Mouse (Mus musculus) kidney, postnatal 0 days (tissue): ENCODE measurements around the gene Kif6. TPM values are rescaled to one million over a fixed set of nuclear protein-coding genes. Genes with fewer than 3 reads are reported as not detected.
A peak's percentile ranks its signal among the peaks of the same experiment; 100 is the strongest.

Experiments
- ATAC-seq: fragments of 200-750 bp; cut with Nextera tagmentation; replicated peaks from 2 replicates; pipeline ENCODE4 v1.8.0; 2017; ENCODE audit warnings: low read depth, moderate number of reproducible peaks, moderate TSS enrichment, moderate library complexity; ENCODE audit not compliant: low FRiP score
- DNase-seq: peaks from one replicate; pipeline ENCODE4 v3.0.0-alpha.2; 2016; ENCODE audit warnings: low spot score
- H3K27ac ChIP-seq: fragments of 300-500 bp; sonication (generic); 2 replicates; pipeline ENCODE4 v1.5.1; 2014; ENCODE audit warnings: mild to moderate bottlenecking
- H3K27me3 ChIP-seq: fragments of 300-500 bp; sonication (generic); 2 replicates; pipeline ENCODE4 v1.6.1; 2014; ENCODE audit warnings: low read length, mixed read lengths; ENCODE audit not compliant: insufficient read depth
- H3K36me3 ChIP-seq: fragments of 300-500 bp; sonication (generic); 2 replicates; pipeline ENCODE4 v1.6.1; 2014; ENCODE audit warnings: low read length, mixed read lengths; ENCODE audit not compliant: insufficient read depth
- H3K4me1 ChIP-seq: fragments of 300-500 bp; sonication (generic); replicated peaks from 2 replicates; pipeline ENCODE4 v1.6.1; 2014; ENCODE audit warnings: antibody characterized with exemption, low read length, mixed read lengths; ENCODE audit not compliant: insufficient read depth
- H3K4me2 ChIP-seq: fragments of 300-500 bp; sonication (generic); 2 replicates; pipeline ENCODE4 v1.6.1; 2014; ENCODE audit warnings: mild to moderate bottlenecking, low read length, moderate library complexity, mixed read lengths
- H3K4me3 ChIP-seq: fragments of 300-500 bp; sonication (generic); replicated peaks from 2 replicates; pipeline ENCODE4 v1.5.1; 2014; ENCODE audit warnings: low read depth, low read length
- H3K9ac ChIP-seq: fragments of 300-500 bp; sonication (generic); 2 replicates; pipeline ENCODE4 v1.6.1; 2014; ENCODE audit warnings: low read depth, low read length
- H3K9me3 ChIP-seq: fragments of 300-500 bp; sonication (generic); replicated peaks from 2 replicates; pipeline ENCODE4 v1.6.1; 2016; ENCODE audit warnings: low read length, inconsistent platforms, mixed read lengths
- CTCF ChIP-seq: IDR thresholded peaks from 2 replicates; pipeline ENCODE4 v1.5.1; 2016; ENCODE audit warnings: antibody characterized with exemption, low read depth, mild to moderate bottlenecking, moderate library complexity
- WGBS: fragments of 180-500 bp; shearing (Covaris S2); extraction: QIAGEN DNeasy Blood & Tissue Kit; methylation state at CpG from one replicate; pipeline ENCODE4 v1.1.7; 2014; 5-methylcytosine and 5-hydroxymethylcytosine counted together
- polyA plus RNA-seq: library from polyadenylated mRNA; unstranded; fragments of >200 nt; fragmentation: Nextera tagmentation; extraction: Ambion mirVana; gene quantifications from 2 replicates; pipeline ENCODE4 v1.2.1, GENCODE M21; 2015

The Kif6 gene
- polyA plus RNA-seq, 1 experiment from 2014 or later, result 1.3 TPM

- 73% methylated on average over 3 of the region's 3 CpGs for WGBS
- H3K27me3 ChIP-seq, result no peaks in the 10 kb centered on the region
- H3K4me1 ChIP-seq, result 0 out of 2 replicates have a peak, but pooled peaks cover 5% of the 10 kb centered on the region
- ATAC-seq (no peak), DNase-seq (no peak)
- no peak overlapping the region for H3K4me3 ChIP-seq
- no peaks in the 10 kb centered on the region for H3K36me3 ChIP-seq
- TF ChIP-seq CTCF, result peak; percentile 34; the same call in 1 of the 2 replicates
- H3K9ac ChIP-seq, result no peak overlapping the region
- no peak overlapping the region for H3K4me2 ChIP-seq
- H3K27ac ChIP-seq, result no peak overlapping the region
- no peaks in the 10 kb centered on the region for H3K9me3 ChIP-seq
Observed at GRCm38 (mm10) chr17:49736364-49736763, 121.4 kb downstream of the Kif6 start.

- H3K9ac ChIP-seq, result no peak overlapping the region
- H3K9me3 ChIP-seq, result no peaks in the 10 kb centered on the region
- no peaks in the 10 kb centered on the region for H3K27me3 ChIP-seq
- ATAC-seq (no peak), DNase-seq (no peak)
- H3K4me3 ChIP-seq, result no peak overlapping the region
- TF ChIP-seq CTCF, result no peak
- no peak overlapping the region for H3K27ac ChIP-seq
- H3K4me2 ChIP-seq, result no peak overlapping the region
- WGBS, result 87% methylated on average over 6 of the region's 6 CpGs
- no peaks in the 10 kb centered on the region for H3K36me3 ChIP-seq
- 0 out of 2 replicates have a peak, but pooled peaks cover 5% of the 10 kb centered on the region for H3K4me1 ChIP-seq
Observed at GRCm38 (mm10) chr17:49737217-49737774, 122.4 kb downstream of the Kif6 start.

GRCm38 (mm10) chr17:49738351-49738750 lies 123.4 kb downstream of the Kif6 start:
- 29% methylated on average over 11 of the region's 11 CpGs for WGBS
- 0 out of 2 replicates have a peak, but pooled peaks cover 5% of the 10 kb centered on the region for H3K4me1 ChIP-seq
- H3K9me3 ChIP-seq, result no peaks in the 10 kb centered on the region
- no peaks in the 10 kb centered on the region for H3K27me3 ChIP-seq
- no peak overlapping the region for H3K27ac ChIP-seq
- no peak overlapping the region for H3K4me3 ChIP-seq
- no peaks in the 10 kb centered on the region for H3K36me3 ChIP-seq
- ATAC-seq (no peak), DNase-seq (peak; percentile 40)
- no peak overlapping the region for H3K4me2 ChIP-seq
- no peak for TF ChIP-seq CTCF
- no peak overlapping the region for H3K9ac ChIP-seq

- 0 out of 2 replicates have a peak, but pooled peaks cover 5% of the 10 kb centered on the region for H3K4me1 ChIP-seq
- no peak overlapping the region for H3K9ac ChIP-seq
- no peak for TF ChIP-seq CTCF
- H3K27me3 ChIP-seq, result no peaks in the 10 kb centered on the region
- no peak for ATAC-seq
- no peak for DNase-seq
- WGBS, result 87% methylated on average over 9 of the region's 9 CpGs
- H3K27ac ChIP-seq, result no peak overlapping the region
- no peak overlapping the region for H3K4me3 ChIP-seq
- no peak overlapping the region for H3K4me2 ChIP-seq
- H3K9me3 ChIP-seq, result no peaks in the 10 kb centered on the region
- no peaks in the 10 kb centered on the region for H3K36me3 ChIP-seq
Observed at GRCm38 (mm10) chr17:49739896-49740679, 125.2 kb downstream of the Kif6 start.

GRCm38 (mm10) chr17:49741172-49741571 lies 126.2 kb downstream of the Kif6 start:
- H3K9ac ChIP-seq, result no peak overlapping the region
- DNase-seq (peak; percentile 52), ATAC-seq (no peak)
- H3K4me3 ChIP-seq, result no peak overlapping the region
- H3K36me3 ChIP-seq, result no peaks in the 10 kb centered on the region
- H3K27ac ChIP-seq, result no peak overlapping the region
- 85% methylated on average over 4 of the region's 4 CpGs for WGBS
- H3K4me2 ChIP-seq, result no peak overlapping the region
- no peaks in the 10 kb centered on the region for H3K27me3 ChIP-seq
- H3K4me1 ChIP-seq, result 0 out of 2 replicates have a peak, but pooled peaks cover 5% of the 10 kb centered on the region
- H3K9me3 ChIP-seq, result no peaks in the 10 kb centered on the region
- TF ChIP-seq CTCF, result no peak

GRCm38 (mm10) chr17:49741927-49742326 lies 127.0 kb downstream of the Kif6 start:
- 55% methylated on average over 5 of the region's 5 CpGs for WGBS
- ATAC-seq (no peak), DNase-seq (no peak)
- Histone ChIP-seq H3K9me3 (no peaks in the 10 kb centered on the region), H3K4me2 (no peak overlapping the region), H3K4me3 (no peak overlapping the region), H3K9ac (no peak overlapping the region), H3K36me3 (no peaks in the 10 kb centered on the region), H3K4me1 (0 out of 2 replicates have a peak, but pooled peaks cover 5% of the 10 kb centered on the region), H3K27ac (no peak overlapping the region), H3K27me3 (no peaks in the 10 kb centered on the region)
- no peak for TF ChIP-seq CTCF
